Mouse (Mus musculus): ENCODE measurements around the gene Defb28. TPM values are rescaled to one million over a fixed set of nuclear protein-coding genes. Genes with fewer than 3 reads are reported as not detected.

Gene Defb28
- not detected in 2 replicates for polyA plus RNA-seq (2015; fragmentation: Nextera tagmentation; extraction: Ambion mirVana)

- no peak within 1 kb of the TSS for H3K27ac ChIP-seq (ENCODE audit: low read length)
- H3K4me2 ChIP-seq (ENCODE audit: low read depth, low read length) = no peak within 1 kb of the TSS
- no peak within 1 kb of the TSS for H3K4me3 ChIP-seq (ENCODE audit: low read length)
- H3K9ac ChIP-seq (ENCODE audit: low read depth, low read length) = no peak within 1 kb of the TSS
- no peak for ATAC-seq
- 69% methylated on average over 4 of the region's 4 CpGs for WGBS
- H3K9me3 ChIP-seq (ENCODE audit: control insufficient read depth, low read length) = no peaks in the 10 kb centered on the region
- no peaks in the 10 kb centered on the region for H3K4me1 ChIP-seq (ENCODE audit: control insufficient read depth, insufficient read depth, low read length)
- no peaks in the 10 kb centered on the region for H3K36me3 ChIP-seq (ENCODE audit: control insufficient read depth, insufficient read depth, low read length)
- no peaks in the 10 kb centered on the region for H3K27me3 ChIP-seq (replicated peaks; ENCODE audit: control insufficient read depth, insufficient read depth, low read length)
These were observed at the start of gene Defb28 for GRCm38 (mm10) chr2:152517981-152518380. Defb28 (plus strand) TSS chr2:152518255.

- no peaks in the 10 kb centered on the region for H3K27me3 ChIP-seq (replicated peaks; ENCODE audit: control insufficient read depth, insufficient read depth, low read length)
- no peaks in the 10 kb centered on the region for H3K9me3 ChIP-seq (ENCODE audit: control insufficient read depth, low read length)
- H3K9ac ChIP-seq (ENCODE audit: low read depth, low read length) = no peak overlapping the region
- 34% methylated on average over 7 of the region's 7 CpGs for WGBS
- H3K4me2 ChIP-seq (ENCODE audit: low read depth, low read length) = no peak overlapping the region
- H3K27ac ChIP-seq (ENCODE audit: low read length) = no peak overlapping the region
- ATAC-seq = no peak
- no peaks in the 10 kb centered on the region for H3K4me1 ChIP-seq (ENCODE audit: control insufficient read depth, insufficient read depth, low read length)
- H3K36me3 ChIP-seq (ENCODE audit: control insufficient read depth, insufficient read depth, low read length) = no peaks in the 10 kb centered on the region
- H3K4me3 ChIP-seq (ENCODE audit: low read length) = no peak overlapping the region
These were observed 47.1 kb upstream of the Defb28 start for GRCm38 (mm10) chr2:152470973-152471372.

- WGBS = 32% methylated on average over 3 of the region's 3 CpGs
- H3K9ac ChIP-seq (ENCODE audit: low read depth, low read length) = no peak overlapping the region
- no peak for ATAC-seq
These were observed 45.6 kb upstream of the Defb28 start for GRCm38 (mm10) chr2:152472434-152472833.

GRCm38 (mm10) chr2:152476763-152477162 lies 41.3 kb upstream of the Defb28 start, which contains the start of gene Defb20:
Defb20 (plus strand) TSS chr2:152477063.
- Histone ChIP-seq H3K4me3 (ENCODE audit: low read length) (no peak within 1 kb of the TSS), H3K36me3 (ENCODE audit: control insufficient read depth, insufficient read depth, low read length) (no peaks in the 10 kb centered on the region), H3K9ac (ENCODE audit: low read depth, low read length) (no peak within 1 kb of the TSS), H3K27me3 (replicated peaks; ENCODE audit: control insufficient read depth, insufficient read depth, low read length) (no peaks in the 10 kb centered on the region), H3K9me3 (ENCODE audit: control insufficient read depth, low read length) (no peaks in the 10 kb centered on the region), H3K4me2 (ENCODE audit: low read depth, low read length) (no peak within 1 kb of the TSS), H3K27ac (ENCODE audit: low read length) (no peak within 1 kb of the TSS), H3K4me1 (ENCODE audit: control insufficient read depth, insufficient read depth, low read length) (no peaks in the 10 kb centered on the region)
- no peak for ATAC-seq
- 51% methylated on average over 2 of the region's 2 CpGs for WGBS

More at GRCm38 (mm10) chr2:152472434-152472833, 45.6 kb upstream of the Defb28 start:
- no peaks in the 10 kb centered on the region for H3K27me3 ChIP-seq (replicated peaks; ENCODE audit: control insufficient read depth, insufficient read depth, low read length)
- no peak overlapping the region for H3K4me3 ChIP-seq (ENCODE audit: low read length)
- H3K4me2 ChIP-seq (ENCODE audit: low read depth, low read length) = no peak overlapping the region
- H3K4me1 ChIP-seq (ENCODE audit: control insufficient read depth, insufficient read depth, low read length) = no peaks in the 10 kb centered on the region
- H3K9me3 ChIP-seq (ENCODE audit: control insufficient read depth, low read length) = no peaks in the 10 kb centered on the region
- no peak overlapping the region for H3K27ac ChIP-seq (ENCODE audit: low read length)
- H3K36me3 ChIP-seq (ENCODE audit: control insufficient read depth, insufficient read depth, low read length) = no peaks in the 10 kb centered on the region

DNA sequence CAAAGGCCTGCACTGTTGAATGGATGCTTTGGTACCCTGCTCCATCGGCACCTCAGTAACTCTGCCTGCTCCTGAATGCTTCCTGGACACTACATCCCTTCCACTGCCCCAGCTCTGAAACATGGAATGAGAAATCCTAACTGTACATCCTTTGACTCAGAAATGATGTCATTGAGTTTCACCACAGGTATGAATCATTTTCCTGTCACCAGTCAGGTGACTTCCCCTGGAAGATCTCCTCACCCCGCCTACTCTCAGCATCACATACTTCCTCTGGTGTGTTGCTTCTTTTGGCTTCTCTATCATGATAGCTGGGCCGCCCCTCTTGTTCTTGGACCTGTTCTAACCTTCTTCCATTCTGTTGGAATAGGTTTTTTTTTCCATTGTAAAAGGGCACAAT lies 37.2 kb upstream of the Defb28 start:
- no peaks in the 10 kb centered on the region for H3K9me3 ChIP-seq (ENCODE audit: control insufficient read depth, low read length)
- H3K4me3 ChIP-seq (ENCODE audit: low read length) = no peak overlapping the region
- H3K27me3 ChIP-seq (replicated peaks; ENCODE audit: control insufficient read depth, insufficient read depth, low read length) = no peaks in the 10 kb centered on the region
- H3K36me3 ChIP-seq (ENCODE audit: control insufficient read depth, insufficient read depth, low read length) = no peaks in the 10 kb centered on the region
- ATAC-seq = no peak
- no peak overlapping the region for H3K9ac ChIP-seq (ENCODE audit: low read depth, low read length)
- no peak overlapping the region for H3K4me2 ChIP-seq (ENCODE audit: low read depth, low read length)
- 84% methylated on average over 3 of the region's 3 CpGs for WGBS
- no peak overlapping the region for H3K27ac ChIP-seq (ENCODE audit: low read length)
- H3K4me1 ChIP-seq (ENCODE audit: control insufficient read depth, insufficient read depth, low read length) = no peaks in the 10 kb centered on the region

GRCm38 (mm10) chr2:152481726-152482125 lies 36.3 kb upstream of the Defb28 start:
- no peak overlapping the region for H3K9ac ChIP-seq (ENCODE audit: low read depth, low read length)
- no peak overlapping the region for H3K4me3 ChIP-seq (ENCODE audit: low read length)
- no peak overlapping the region for H3K27ac ChIP-seq (ENCODE audit: low read length)
- WGBS = 89% methylated on average over 7 of the region's 7 CpGs
- ATAC-seq = no peak
- no peaks in the 10 kb centered on the region for H3K27me3 ChIP-seq (replicated peaks; ENCODE audit: control insufficient read depth, insufficient read depth, low read length)
- no peaks in the 10 kb centered on the region for H3K9me3 ChIP-seq (ENCODE audit: control insufficient read depth, low read length)
- H3K4me2 ChIP-seq (ENCODE audit: low read depth, low read length) = no peak overlapping the region
- H3K36me3 ChIP-seq (ENCODE audit: control insufficient read depth, insufficient read depth, low read length) = no peaks in the 10 kb centered on the region
- H3K4me1 ChIP-seq (ENCODE audit: control insufficient read depth, insufficient read depth, low read length) = no peaks in the 10 kb centered on the region

DNA sequence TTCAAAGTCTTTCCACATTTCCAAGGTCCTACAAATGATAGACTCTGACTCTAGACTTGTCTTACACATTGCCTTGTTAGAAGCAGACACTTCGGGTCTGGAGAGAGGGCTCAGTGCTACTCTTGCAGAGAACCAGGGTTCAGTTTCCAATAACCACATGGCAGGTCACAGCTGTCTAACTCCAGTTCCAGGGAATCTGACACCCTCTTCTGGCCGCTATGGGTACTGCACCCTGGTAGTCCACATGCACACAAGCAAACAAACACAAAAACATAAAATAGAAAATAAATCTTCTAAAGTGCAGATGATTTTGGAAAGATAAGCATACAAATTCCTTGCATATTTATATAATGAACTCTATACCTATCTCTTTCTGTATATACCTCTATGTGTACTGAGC lies 31.0 kb upstream of the Defb28 start:
- no peaks in the 10 kb centered on the region for H3K9me3 ChIP-seq (ENCODE audit: control insufficient read depth, low read length)
- no peak for ATAC-seq
- no peaks in the 10 kb centered on the region for H3K36me3 ChIP-seq (ENCODE audit: control insufficient read depth, insufficient read depth, low read length)
- H3K27ac ChIP-seq (ENCODE audit: low read length) = no peak overlapping the region
- H3K4me3 ChIP-seq (ENCODE audit: low read length) = no peak overlapping the region
- WGBS = 73% methylated on average over 2 of the region's 2 CpGs
- H3K4me2 ChIP-seq (ENCODE audit: low read depth, low read length) = no peak overlapping the region
- no peak overlapping the region for H3K9ac ChIP-seq (ENCODE audit: low read depth, low read length)
- no peaks in the 10 kb centered on the region for H3K4me1 ChIP-seq (ENCODE audit: control insufficient read depth, insufficient read depth, low read length)
- no peaks in the 10 kb centered on the region for H3K27me3 ChIP-seq (replicated peaks; ENCODE audit: control insufficient read depth, insufficient read depth, low read length)

GRCm38 (mm10) chr2:152490038-152490437 lies 28.0 kb upstream of the Defb28 start, which contains the start of gene Defb22:
Defb22 (minus strand) TSS chr2:152490138.
- no peaks in the 10 kb centered on the region for H3K27me3 ChIP-seq (replicated peaks; ENCODE audit: control insufficient read depth, insufficient read depth, low read length)
- H3K4me3 ChIP-seq (ENCODE audit: low read length) = no peak within 1 kb of the TSS
- ATAC-seq = no peak
- H3K36me3 ChIP-seq (ENCODE audit: control insufficient read depth, insufficient read depth, low read length) = no peaks in the 10 kb centered on the region
- H3K9ac ChIP-seq (ENCODE audit: low read depth, low read length) = no peak within 1 kb of the TSS
- H3K9me3 ChIP-seq (ENCODE audit: control insufficient read depth, low read length) = no peaks in the 10 kb centered on the region
- no peaks in the 10 kb centered on the region for H3K4me1 ChIP-seq (ENCODE audit: control insufficient read depth, insufficient read depth, low read length)
- H3K27ac ChIP-seq (ENCODE audit: low read length) = no peak within 1 kb of the TSS
- no peak within 1 kb of the TSS for H3K4me2 ChIP-seq (ENCODE audit: low read depth, low read length)

DNA sequence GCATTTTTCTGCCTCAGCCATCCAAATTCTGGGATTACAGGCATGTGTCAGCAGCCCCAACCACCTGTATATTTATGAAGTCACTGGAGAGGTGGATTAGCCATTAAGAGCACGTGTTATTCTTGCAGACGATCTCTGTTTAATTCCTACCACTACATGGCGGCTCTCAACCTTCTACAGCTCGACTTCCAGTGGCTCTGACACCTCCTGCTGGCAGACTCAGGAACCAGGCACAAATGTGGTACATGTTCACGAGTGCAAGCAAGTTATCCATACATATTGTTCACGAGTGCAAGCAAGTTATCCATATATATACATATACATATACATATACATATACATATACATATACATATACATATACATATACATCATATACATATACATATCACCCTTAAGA lies 24.9 kb upstream of the Defb28 start:
- WGBS = 75% methylated on average over 6 of the region's 6 CpGs
- Histone ChIP-seq H3K9ac (ENCODE audit: low read depth, low read length) (no peak overlapping the region), H3K4me2 (ENCODE audit: low read depth, low read length) (no peak overlapping the region), H3K27me3 (replicated peaks; ENCODE audit: control insufficient read depth, insufficient read depth, low read length) (no peaks in the 10 kb centered on the region), H3K4me1 (ENCODE audit: control insufficient read depth, insufficient read depth, low read length) (no peaks in the 10 kb centered on the region), H3K9me3 (ENCODE audit: control insufficient read depth, low read length) (no peaks in the 10 kb centered on the region), H3K27ac (ENCODE audit: low read length) (no peak overlapping the region), H3K4me3 (ENCODE audit: low read length) (no peak overlapping the region), H3K36me3 (ENCODE audit: control insufficient read depth, insufficient read depth, low read length) (no peaks in the 10 kb centered on the region)
- no peak for ATAC-seq

- Histone ChIP-seq H3K9ac (ENCODE audit: low read depth, low read length) (no peak overlapping the region), H3K9me3 (ENCODE audit: control insufficient read depth, low read length) (no peaks in the 10 kb centered on the region), H3K4me3 (ENCODE audit: low read length) (no peak overlapping the region), H3K4me2 (ENCODE audit: low read depth, low read length) (no peak overlapping the region), H3K4me1 (ENCODE audit: control insufficient read depth, insufficient read depth, low read length) (no peaks in the 10 kb centered on the region), H3K36me3 (ENCODE audit: control insufficient read depth, insufficient read depth, low read length) (no peaks in the 10 kb centered on the region), H3K27ac (ENCODE audit: low read length) (no peak overlapping the region), H3K27me3 (replicated peaks; ENCODE audit: control insufficient read depth, insufficient read depth, low read length) (no peaks in the 10 kb centered on the region)
- WGBS = 77% methylated on average over 6 of the region's 6 CpGs
- no peak for ATAC-seq
These were observed 20.0 kb upstream of the Defb28 start for GRCm38 (mm10) chr2:152498020-152498419.
